Comparison of ENCODE assay signal across 21 mouse cellular contexts in the genomic region with DNA sequence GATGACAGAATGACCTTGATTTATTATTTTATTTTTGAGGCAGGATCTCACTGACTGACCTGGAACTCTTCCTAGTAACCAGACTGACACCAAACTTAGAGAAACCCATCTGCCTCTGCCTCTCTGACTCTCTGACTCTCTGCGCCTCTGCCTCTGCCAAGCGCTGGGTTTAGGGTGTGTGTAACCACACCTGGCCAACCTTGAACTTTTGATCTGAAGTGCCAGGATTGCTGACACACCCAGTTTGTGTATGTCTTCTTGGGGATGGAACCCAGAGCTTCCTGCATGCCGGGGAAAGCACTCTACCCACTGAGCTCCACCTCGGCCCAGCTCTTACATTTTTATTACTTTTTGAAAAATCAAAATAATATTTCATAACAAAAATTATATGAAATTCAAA. TPM values are rescaled to one million over a fixed set of nuclear protein-coding genes. Genes with fewer than 3 reads are reported as not detected.
"Had no signal": no experiment of that assay in that cellular context is flagged by ENCODE, and none has a peak within 500 bp of the region (broad histone marks: within the 10 kb centered on the region; RNA-seq: fewer than 3 reads in every experiment).

No protein-coding gene starts in this region.

- H3K4me2 ChIP-seq: liver, embryonic 15.5 days; lung, embryonic 15.5 days; midbrain, embryonic 11.5 days; midbrain, embryonic 13.5 days; midbrain, embryonic 15.5 days; neural tube, embryonic 12.5 days; stomach, embryonic 15.5 days had no signal

- ATAC-seq: liver, postnatal 0 days; lung, postnatal 0 days; midbrain, embryonic 13.5 days; midbrain, embryonic 15.5 days had no signal

- H3K27me3 ChIP-seq: liver, embryonic 15.5 days; lung, embryonic 15.5 days; megakaryocyte, embryonic 14.5 days; midbrain, embryonic 13.5 days; midbrain, embryonic 15.5 days; neural tube, embryonic 12.5 days; stomach, embryonic 15.5 days had no signal

- H3K9ac ChIP-seq: liver, embryonic 15.5 days; liver, postnatal 0 days; lung, embryonic 15.5 days; midbrain, embryonic 13.5 days; midbrain, embryonic 15.5 days; neural tube, embryonic 12.5 days; stomach, embryonic 15.5 days had no signal

- DNase-seq: liver, postnatal 0 days; lung, adult 2 months; lung, postnatal 14 days; lung, postnatal 36 days; retina, postnatal 1 day; right cerebral cortex, adult 18-20 months; right cerebral cortex, postnatal 25 days; right cerebral cortex, postnatal 4 days; thymus, adult 2 months; thymus, postnatal 25 days had no signal

- H3K27ac ChIP-seq: liver, embryonic 15.5 days; lung, embryonic 15.5 days; macrophage; midbrain, embryonic 13.5 days; midbrain, embryonic 15.5 days; neural tube, embryonic 12.5 days; stomach, embryonic 15.5 days; stomach, postnatal 0 days had no signal

- H3K4me3 ChIP-seq: liver, embryonic 15.5 days; lung, embryonic 15.5 days; megakaryocyte, embryonic 14.5 days; midbrain, embryonic 13.5 days; midbrain, embryonic 15.5 days; neural tube, embryonic 12.5 days; stomach, embryonic 15.5 days had no signal

- H3K9me3 ChIP-seq: liver, embryonic 15.5 days; lung, embryonic 15.5 days; megakaryocyte, embryonic 14.5 days; midbrain, embryonic 13.5 days; midbrain, embryonic 15.5 days; neural tube, embryonic 12.5 days; stomach, embryonic 15.5 days had no signal

RNA-seq across cellular contexts. Expression of a gene that starts 43.1 kb away (rescaled TPM):
- polyA plus RNA-seq: liver, postnatal 0 days had no signal
